Mouse (Mus musculus): ENCODE measurements around the gene Polr2c.

DNA sequence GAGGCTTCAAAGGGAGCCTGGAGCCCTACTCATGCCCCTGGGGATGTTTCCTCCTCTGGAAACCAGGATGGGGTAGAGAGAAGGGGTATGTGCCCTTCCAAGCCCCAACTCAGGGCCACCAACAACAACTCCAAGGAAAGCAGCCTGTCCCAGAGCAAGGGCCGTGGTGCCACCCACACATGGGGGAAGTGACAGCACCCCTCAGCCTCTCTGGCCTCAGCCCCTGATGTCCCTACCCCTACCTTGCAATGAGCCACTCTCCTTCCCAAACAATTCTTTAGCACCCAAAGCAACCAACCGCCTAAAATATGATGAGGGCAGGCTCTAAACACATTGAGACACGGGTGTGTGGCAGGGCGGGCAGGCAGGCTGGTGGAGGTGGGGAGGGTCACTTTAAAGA, 12.8 kb downstream of the Polr2c start:
- TF ChIP-seq GATA1 (IDR thresholded peaks at IDR 0.05; ENCODE audit: borderline replicate concordance, low read length) (no peak), FLI1 (IDR thresholded peaks at IDR 0.05; ENCODE audit: low read length) (no peak)
